Mouse (Mus musculus) cerebellum, adult 2 months (tissue): ENCODE results near the gene Lonp2. TPM values are rescaled to one million over a fixed set of nuclear protein-coding genes. Genes with fewer than 3 reads are reported as not detected.

Experiments used
- DNase-seq, 2 experiments: peaks; one replicate each; pipeline ENCODE4 v3.0.0; 2021
- H3K27ac ChIP-seq: fragments of 200-500 bp; 2 replicates; pipeline ENCODE4 v1.5.1; 2012; ENCODE audit warnings: low read length, control low read depth, inconsistent platforms; ENCODE audit not compliant: insufficient read depth
- H3K27me3 ChIP-seq: fragments of 200-500 bp; 2 replicates; pipeline ENCODE4 v1.6.1; 2012; ENCODE audit warnings: inconsistent platforms, mild to moderate bottlenecking, low read length, moderate library complexity; ENCODE audit not compliant: control insufficient read depth, insufficient read depth
- H3K4me1 ChIP-seq: fragments of 200-500 bp; 2 replicates; pipeline ENCODE4 v1.6.1; 2011; ENCODE audit warnings: low read length; ENCODE audit not compliant: control insufficient read depth, insufficient read depth
- H3K4me3 ChIP-seq: fragments of 200-500 bp; replicated peaks from 2 replicates; pipeline ENCODE3; 2011; ENCODE audit warnings: mild to moderate bottlenecking, low read depth, low read length, control low read depth; ENCODE audit not compliant: insufficient read depth
- CTCF ChIP-seq: fragments of 200-500 bp; IDR thresholded peaks from 2 replicates; pipeline ENCODE4 v1.5.1; 2011; ENCODE audit warnings: low read depth, mild to moderate bottlenecking, control low read depth, low read length, moderate library complexity, borderline replicate concordance; ENCODE audit not compliant: insufficient read depth
- POLR2A ChIP-seq: fragments of 200-500 bp; IDR thresholded peaks from 2 replicates; pipeline ENCODE4 v1.6.1; 2011; ENCODE audit warnings: low read length, control low read depth, borderline replicate concordance; ENCODE audit not compliant: insufficient read depth
- WGBS: fragments of 180-500 bp; shearing (Covaris S2); methylation state at CpG from one replicate; pipeline ENCODE4 v1.1.7; 2018; 5-methylcytosine and 5-hydroxymethylcytosine counted together
- polyA plus RNA-seq: library from polyadenylated mRNA; depleted of rRNA; stranded (reverse); fragments of >200 nt; gene quantifications from 2 replicates; pipeline ENCODE4 v1.2.3, GENCODE M21; 2012

Gene Lonp2
- polyA plus RNA-seq, 1 experiment, result 69.5 TPM

DNA sequence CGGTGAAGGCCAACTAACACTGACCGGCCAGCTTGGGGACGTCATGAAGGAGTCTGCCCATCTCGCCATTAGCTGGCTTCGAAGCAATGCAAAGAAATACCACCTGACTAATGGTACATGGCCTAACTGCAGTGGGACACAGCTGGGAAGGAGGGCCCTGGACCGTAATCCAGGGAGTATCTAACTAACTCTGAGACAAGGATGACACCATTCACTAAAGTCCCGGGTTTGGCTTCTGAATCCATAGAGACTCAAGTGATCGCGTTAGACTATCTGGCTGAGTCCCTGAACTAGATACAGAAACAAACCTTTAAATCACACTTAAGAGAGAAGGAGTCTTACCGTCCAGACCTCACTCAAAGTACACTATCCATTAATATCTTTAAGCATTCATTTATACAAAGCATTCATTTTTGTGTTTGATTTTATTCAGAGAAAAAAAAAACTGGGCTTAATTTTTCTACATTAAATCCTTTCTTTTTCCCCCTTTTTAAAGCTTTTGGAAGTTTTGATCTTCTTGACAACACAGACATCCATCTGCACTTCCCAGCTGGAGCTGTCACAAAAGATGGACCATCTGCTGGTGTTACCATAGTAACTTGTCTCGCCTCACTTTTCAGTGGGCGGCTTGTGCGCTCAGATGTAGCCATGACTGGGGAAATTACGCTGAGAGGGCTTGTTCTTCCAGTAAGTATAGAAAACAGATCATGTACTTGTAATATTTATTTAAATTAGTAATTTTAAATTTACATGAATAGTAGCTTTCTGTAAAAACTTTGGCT, 89.8 kb downstream of the Lonp2 start:
- TF ChIP-seq POLR2A, result no peak
- TF ChIP-seq CTCF, result no peak
- 25% methylated on average over 14 of the region's 14 CpGs for WGBS
- peak; percentile 40 to 75 for DNase-seq
- Histone ChIP-seq H3K27me3 (no peaks in the 10 kb centered on the region), H3K4me1 (peaks cover 19% of the 10 kb centered on the region), H3K4me3 (no peak overlapping the region), H3K27ac (no peak overlapping the region)

DNA sequence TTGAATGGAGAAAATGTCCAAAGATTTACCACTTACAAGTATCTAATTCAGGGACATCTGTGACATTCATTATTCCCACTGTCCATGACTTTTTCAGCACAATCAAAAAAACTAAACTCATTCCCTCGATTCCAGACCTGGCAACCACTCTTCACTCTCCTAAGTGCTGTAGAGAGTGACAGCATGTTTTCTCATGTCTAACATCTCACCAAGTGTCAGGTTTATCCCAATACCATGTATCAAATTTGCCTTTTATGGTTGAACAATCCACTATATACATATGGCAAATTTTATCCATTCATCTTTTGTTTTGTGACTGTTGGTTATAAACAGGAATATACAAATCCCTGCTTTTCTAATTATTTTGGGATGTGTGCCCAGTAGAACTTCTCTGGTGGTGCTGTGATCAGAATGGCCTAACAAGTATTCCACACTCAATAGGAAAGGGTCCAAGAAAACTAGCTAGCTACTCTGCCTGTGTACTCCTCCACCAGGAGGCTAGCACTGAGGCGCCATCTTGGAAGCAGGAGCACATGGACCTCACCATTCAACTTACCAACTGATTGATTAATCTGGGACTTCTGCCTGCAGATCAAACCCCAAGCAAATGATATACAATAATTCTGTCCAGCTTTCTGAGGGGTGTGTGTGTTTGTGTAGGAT, 94.6 kb downstream of the Lonp2 start:
- H3K27ac ChIP-seq, result no peak overlapping the region
- no peaks in the 10 kb centered on the region for H3K27me3 ChIP-seq
- 70% methylated on average over 2 of the region's 2 CpGs for WGBS
- DNase-seq, result no peak
- no peak overlapping the region for H3K4me3 ChIP-seq
- peaks cover 7% of the 10 kb centered on the region for H3K4me1 ChIP-seq
- no peak for TF ChIP-seq POLR2A
- TF ChIP-seq CTCF, result no peak

DNA sequence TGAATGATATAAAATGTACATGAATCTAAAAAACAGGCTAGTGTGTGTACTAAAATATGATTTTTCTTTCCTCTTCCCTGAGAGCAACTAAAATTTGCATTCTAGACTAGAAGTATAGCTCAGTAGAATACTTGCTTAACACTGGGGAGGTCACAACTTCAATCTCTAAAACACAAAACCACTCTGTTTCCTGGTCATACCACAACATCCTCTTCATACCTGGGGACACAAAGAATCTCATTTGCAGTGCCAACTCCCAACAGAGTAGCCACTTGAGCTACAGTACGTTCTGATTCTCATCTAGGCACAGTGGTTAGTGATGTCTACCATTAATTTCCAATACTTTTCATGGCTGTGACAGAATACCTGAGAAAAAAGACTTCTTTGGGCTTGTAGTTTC, 95.5 kb downstream of the Lonp2 start:
- H3K4me3 ChIP-seq, result no peak overlapping the region
- DNase-seq, result no peak
- H3K4me1 ChIP-seq, result peaks cover 1% of the 10 kb centered on the region; the same call in 1 of the 2 replicates
- no peaks in the 10 kb centered on the region for H3K27me3 ChIP-seq
- TF ChIP-seq POLR2A, result no peak
- TF ChIP-seq CTCF, result no peak
- WGBS, result 59% methylated on average over 1 of the region's 1 CpGs
- no peak overlapping the region for H3K27ac ChIP-seq

DNA sequence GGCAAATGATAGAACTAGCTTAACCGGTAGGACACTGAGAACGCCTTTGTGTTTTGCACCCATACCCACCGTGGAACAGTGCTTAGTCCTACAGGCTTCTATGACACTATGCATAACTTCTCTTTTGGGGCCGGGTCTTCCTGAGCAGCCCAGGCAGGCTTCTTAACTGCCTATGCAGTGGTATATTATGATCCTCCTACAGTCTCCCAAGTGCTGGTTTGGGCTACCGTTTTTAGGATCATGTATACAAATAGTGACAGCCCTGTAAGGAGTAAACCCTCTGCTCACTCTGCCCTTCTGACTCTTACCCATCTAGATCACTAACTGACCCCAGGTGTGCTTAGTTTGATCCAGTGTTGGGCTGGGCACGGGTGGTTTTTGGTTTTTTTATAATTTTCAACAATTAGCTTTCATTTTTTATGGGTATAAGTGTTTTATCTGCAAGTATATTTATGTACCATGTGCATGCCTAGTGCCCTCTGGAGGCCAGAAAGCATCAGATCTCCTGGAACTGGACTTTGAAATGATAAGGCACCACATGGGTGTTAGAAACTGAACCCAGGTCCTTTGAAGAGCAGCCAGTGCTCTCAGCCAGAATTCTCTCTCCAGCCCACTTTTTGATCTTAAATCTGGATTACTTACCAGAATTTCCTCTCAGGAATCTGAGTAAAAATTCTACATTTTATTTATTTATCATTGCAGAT, 97.1 kb downstream of the Lonp2 start:
- 89% methylated on average over 6 of the region's 6 CpGs for WGBS
- Histone ChIP-seq H3K4me1 (no peaks in the 10 kb centered on the region), H3K27ac (no peak overlapping the region), H3K4me3 (no peak overlapping the region), H3K27me3 (no peaks in the 10 kb centered on the region)
- no peak for DNase-seq
- no peak for TF ChIP-seq POLR2A
- TF ChIP-seq CTCF, result no peak

DNA sequence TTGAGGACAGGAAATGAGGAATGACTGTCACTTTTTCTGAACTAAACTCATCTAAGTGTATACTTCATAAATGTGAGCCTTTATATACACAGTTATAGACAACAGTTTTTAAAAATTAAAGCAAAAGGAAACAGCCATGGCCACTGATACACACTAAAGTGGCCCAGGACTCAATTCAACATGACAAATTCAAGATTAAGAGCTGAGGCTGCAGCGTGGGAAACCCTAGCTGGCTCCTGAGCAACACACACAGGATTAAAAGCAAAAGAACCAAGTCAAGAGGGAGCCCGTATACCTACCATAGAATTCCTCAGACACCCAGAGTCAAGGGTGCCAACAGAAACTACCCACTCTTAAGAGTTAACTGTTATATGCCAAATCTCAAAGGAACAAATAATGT, 97.6 kb downstream of the Lonp2 start:
- Histone ChIP-seq H3K4me1 (no peaks in the 10 kb centered on the region), H3K27ac (no peak overlapping the region), H3K27me3 (no peaks in the 10 kb centered on the region), H3K4me3 (no peak overlapping the region)
- 83% methylated on average over 2 of the region's 2 CpGs for WGBS
- no peak for TF ChIP-seq POLR2A
- no peak for TF ChIP-seq CTCF
- no peak for DNase-seq

DNA sequence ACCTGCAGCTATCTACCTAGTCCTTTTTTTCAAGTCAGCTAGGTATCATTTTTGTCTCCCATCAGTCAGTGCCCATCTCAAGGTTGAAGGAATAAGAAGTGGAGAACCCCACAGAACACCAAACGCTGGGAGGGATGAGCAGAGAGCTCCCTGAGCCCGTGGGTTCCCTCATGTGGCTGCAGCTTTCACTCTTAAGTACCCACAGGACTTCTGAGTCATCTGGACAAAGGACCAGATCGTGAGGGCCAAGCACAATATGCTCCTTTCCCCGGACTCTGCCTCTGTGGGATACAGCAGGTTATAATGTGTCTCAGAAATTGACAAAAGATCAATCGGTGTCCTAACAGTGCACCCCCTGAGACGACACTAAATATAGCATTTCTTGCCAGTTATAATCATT, 103.1 kb downstream of the Lonp2 start:
- no peaks in the 10 kb centered on the region for H3K27me3 ChIP-seq
- no peak for TF ChIP-seq POLR2A
- no peak for TF ChIP-seq CTCF
- no peak for DNase-seq
- no peak overlapping the region for H3K27ac ChIP-seq
- H3K4me3 ChIP-seq, result no peak overlapping the region
- WGBS, result 26% methylated on average over 6 of the region's 6 CpGs
- H3K4me1 ChIP-seq, result peaks cover 9% of the 10 kb centered on the region

DNA sequence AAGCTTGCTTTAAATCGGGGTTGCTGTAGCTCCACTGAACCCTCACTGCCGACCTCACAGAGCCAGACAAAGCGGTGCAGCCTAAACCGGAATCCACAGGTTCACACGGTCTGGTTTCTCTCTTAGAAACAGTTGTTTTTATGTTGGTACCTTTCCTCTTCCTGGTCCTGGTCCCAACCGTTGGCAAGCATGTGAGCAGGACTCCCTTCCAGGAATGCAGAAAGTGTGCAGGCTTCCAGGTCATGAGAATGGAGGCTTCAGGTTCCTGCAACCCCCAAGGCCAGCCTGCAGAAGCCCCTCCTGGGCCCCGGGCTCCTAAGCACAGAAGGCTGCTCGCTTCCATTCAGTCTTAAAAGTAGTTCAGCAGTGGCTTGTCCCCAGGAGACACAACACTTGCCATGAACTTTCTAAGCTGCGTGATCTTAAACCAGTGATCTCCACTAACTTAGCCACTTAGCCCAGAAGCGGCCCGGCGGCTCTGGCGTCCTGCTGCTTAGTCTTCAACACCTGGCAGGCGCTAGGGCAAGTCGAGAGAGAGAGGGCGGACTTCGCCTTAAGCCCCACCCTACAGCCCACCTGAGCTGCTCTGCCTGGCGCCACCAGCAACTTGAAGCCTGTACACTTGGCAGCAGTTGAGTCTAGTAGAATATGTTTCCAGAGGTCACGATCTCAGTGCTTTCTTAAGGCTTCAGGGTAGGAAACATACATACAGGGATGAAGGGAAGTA, 104.5 kb downstream of the Lonp2 start:
- no peak for TF ChIP-seq CTCF
- no peak for TF ChIP-seq POLR2A
- Histone ChIP-seq H3K4me3 (no peak overlapping the region), H3K27ac (no peak overlapping the region), H3K27me3 (no peaks in the 10 kb centered on the region), H3K4me1 (peaks cover 9% of the 10 kb centered on the region)
- DNase-seq, result no peak
- 47% methylated on average over 19 of the region's 19 CpGs for WGBS
